Mouse (Mus musculus) mature B cell (primary cell): ENCODE data around the gene Pard3b.
"Not testable (repeated sequence)": the region's sequence is repeated elsewhere in the genome, so short reads cannot be mapped to it uniquely, and the experiment has no call there.

Source experiments
- in situ Hi-C: fragments of 300-500 bp; cut with MboI; formaldehyde crosslinking; loops from 2 replicates; pipeline ENCODE4 v1.14.3; 2019

Gene Pard3b

DNA sequence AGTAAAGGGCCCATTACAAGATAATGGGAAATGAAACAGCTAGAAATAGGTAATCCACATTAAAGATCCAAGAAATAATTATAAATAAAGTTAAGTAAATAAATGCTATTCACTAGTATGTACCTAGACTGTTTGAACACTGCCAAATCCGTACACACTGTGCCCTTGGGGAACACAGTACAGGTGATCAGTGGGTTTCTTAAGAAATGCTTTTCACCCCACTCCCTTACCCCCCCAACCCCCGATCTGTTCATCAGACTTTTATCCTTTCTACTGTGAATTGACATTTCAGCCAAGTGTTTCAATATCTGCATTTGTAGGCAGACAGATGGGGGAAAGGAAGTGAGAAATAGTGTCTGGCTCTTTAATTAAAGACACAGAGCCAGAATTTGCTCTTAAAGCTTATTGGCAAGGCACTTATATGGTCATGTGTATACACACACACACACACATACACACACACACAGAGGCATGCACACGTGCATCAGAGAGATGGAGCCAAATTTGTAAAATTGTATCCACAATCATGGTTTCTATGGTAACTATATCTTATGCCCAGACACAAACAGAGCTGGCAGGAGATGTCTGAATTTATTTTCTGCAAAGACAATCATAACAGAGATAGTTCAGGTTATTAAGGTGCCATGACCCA, 938.4 kb downstream of the Pard3b start:
- in situ Hi-C loops: no loop called here

- in situ Hi-C loops: no loop called here
Observed at GRCm38 (mm10) chr1:62579024-62579765, 940.6 kb downstream of the Pard3b start.

GRCm38 (mm10) chr1:62580314-62580935, 941.8 kb downstream of the Pard3b start:
- in situ Hi-C loops: no loop called here

GRCm38 (mm10) chr1:62582476-62582875, 943.9 kb downstream of the Pard3b start:
- in situ Hi-C loops: no loop called here

- in situ Hi-C loops: no loop called here
Observed at GRCm38 (mm10) chr1:62587536-62587935, 948.9 kb downstream of the Pard3b start.

DNA sequence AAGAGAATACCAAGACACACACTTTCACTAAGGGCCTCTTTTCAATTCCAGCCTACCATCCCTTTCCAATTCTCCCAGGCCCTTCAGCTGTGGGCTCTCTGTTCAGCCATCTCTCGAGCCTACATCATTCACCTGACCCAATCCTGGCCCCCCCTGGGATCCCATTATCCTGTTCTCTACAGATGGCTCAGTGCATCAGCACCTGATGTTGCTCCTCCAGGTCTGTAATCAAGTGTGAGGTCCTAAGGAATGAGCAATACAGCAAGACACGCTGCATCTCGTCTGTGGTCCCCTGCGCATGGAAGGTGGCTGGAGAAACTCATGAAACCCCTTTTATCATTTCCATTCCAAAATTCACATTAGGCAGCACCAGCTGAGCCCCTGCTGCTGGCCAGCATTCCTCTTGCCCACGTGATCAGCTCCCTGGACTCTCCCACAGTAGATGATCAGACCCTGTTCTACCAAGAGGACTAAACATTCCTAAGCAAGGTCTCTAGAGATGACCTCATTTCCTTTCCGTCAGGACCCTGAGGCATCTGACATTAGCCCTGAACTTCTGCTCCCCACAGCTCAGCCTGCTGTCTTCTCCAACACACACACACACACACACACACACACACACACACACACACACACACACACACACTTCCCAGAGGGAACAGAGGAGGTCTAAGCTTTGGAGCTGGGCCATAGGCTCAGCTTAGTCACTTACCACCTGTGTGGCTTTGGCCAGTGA, 952.8 kb downstream of the Pard3b start:
- in situ Hi-C loops: no loop called here

DNA sequence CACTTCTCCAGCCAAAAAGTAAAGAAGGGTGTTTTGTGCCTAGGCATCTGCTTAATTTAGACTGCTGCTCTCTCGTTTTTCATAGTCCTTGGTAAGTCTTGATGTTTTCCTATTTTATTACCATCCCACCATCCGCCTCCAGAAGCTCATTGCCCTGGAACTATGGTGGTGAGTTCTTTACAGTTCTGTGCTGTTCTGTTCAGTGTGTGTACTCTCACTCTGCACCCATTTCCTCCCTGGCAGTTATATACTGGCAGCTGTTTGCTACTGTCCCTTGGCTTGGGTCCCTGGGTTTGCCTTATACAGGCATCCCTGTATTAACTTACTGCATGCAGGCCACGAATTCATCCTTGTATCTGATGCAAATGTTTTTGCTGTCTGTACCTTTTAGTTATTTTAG, 956.8 kb downstream of the Pard3b start:
- in situ Hi-C loops: no loop called here

DNA sequence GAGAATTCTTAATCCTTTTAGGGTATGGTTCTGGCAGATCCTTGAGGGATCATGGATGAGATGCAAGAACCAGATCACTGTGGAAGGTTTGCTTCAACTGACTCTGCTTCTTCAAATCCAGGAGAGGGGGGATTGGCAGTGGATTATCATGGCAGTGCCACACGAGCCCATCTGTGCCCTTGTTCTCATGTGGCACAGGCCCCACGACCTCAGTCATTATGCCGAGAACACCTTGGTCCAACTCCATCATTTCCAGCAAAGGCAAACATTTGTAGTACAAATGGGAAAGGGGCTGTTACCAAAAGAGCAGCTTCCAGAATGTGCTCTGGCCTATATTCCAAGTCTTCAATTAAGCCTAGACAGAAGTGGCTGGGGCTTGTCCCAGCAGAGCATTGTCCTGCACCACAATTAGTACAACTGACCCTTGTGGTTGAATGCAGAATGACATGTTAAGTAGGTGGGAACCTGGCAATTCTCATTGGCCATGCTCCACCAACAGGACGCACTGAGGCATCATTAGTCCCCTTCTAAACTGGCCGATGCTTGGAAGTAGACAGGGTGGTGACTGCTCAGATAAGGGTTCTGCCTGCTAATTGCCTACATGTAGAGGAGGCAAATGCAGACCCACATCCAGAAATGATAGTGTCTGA, 959.3 kb downstream of the Pard3b start:
- in situ Hi-C loops: no loop called here

DNA sequence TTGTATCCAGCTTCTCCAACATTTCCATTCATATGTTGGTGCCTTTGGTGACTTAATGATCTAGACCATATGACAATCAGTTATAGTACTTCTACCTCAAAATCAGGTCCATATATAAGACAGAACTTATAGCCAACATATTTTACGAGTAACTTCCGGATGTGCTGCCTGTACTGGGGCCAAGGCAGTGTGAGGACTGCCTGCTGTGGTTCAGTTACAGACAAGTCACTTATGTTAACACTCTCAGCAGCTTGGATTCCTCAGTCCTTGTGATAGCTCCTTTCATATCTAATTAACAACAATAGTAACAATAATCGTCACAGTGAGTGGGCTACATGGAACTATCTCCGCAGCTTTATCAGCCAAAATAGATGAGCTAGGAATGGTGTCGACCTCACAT, 959.9 kb downstream of the Pard3b start:
- in situ Hi-C loops: no loop called here

DNA sequence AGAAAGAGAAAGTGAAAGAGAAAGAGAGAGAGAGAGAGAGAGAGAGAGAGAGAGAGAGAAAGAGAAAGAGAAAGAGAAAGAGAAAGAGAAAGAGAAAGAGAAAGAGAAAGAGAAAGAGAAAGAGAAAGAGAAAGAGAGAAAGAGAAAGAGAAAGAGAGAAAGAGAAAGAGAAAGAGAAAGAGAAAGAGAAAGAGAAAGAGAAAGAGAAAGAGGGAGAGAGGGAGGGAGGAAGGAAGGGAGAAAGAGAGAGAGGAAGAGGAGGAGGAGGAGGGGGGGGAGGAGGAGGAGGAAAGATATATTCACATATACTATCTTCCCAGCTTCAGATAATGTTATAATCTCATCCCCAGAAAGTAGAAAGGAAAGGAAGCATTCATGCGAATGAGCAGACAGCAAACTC, 966.0 kb downstream of the Pard3b start:
- in situ Hi-C loops: not testable (repeated sequence)

DNA sequence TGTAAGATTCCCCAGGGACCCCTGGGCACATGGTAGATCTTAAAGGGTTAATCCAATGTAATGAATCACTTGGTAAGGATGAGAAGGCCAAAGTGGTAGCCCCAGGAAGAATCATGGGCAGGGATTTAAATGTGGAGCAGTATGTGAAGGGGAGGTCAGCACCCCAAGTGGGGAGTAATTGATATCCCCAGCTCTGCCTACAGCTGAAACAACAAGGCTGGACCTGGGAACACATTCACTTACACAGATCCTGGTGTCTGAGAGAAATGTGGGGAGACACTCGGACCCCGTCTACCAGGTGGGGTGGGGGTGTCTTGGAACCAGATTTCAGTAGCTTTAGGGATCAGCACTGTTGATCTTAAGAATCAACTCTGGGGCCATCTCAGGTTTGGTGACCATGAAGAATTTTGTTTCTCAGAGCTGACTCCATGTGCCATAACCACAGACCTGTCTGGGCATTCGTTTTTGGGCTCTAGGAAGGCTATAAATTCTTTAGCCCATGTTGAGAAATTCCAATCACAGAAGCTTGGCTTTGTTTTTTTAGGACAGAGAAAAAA, 979.6 kb downstream of the Pard3b start:
- in situ Hi-C loops: no loop called here

DNA sequence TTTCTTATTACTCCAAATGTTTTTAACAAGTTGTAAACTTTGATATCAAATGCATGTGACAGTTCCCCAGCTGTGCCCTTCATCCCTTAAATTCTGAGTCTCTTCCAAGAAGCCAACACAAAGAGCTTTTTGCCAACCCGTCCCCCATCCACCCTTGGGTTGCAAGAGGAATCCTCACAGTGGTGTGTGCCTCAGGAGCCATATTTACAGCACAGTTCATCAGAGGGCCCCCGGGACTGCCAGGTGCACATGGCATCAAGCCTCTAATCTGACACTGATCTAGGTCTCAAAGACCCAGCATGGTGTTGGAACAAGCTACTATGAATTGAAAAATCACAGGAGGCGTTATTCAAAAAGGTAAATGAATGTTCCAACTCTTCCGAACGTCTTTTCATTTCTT, 980.8 kb downstream of the Pard3b start:
- in situ Hi-C loops: no loop called here

GRCm38 (mm10) chr1:62622447-62622846, 983.8 kb downstream of the Pard3b start:
- in situ Hi-C loops: no loop called here

DNA sequence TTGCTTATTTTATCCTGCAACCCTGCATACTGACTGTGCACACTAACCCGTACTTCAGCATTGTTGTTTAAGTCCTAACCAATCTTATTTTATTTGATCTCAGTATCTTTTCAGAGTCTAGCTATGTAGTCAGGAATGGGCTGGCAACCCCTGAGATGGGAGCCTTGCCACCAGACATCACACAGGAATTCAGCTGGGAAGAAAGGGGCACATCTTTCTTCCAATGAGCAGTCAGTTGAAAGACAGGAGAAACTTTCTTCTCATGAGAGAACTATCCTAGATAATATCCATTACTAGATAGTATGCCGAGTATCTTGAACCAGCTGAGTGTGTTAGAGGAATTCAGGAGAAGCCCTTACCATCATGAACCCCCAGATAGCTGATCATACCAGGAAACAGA, 985.5 kb downstream of the Pard3b start:
- in situ Hi-C loops: no loop called here

DNA sequence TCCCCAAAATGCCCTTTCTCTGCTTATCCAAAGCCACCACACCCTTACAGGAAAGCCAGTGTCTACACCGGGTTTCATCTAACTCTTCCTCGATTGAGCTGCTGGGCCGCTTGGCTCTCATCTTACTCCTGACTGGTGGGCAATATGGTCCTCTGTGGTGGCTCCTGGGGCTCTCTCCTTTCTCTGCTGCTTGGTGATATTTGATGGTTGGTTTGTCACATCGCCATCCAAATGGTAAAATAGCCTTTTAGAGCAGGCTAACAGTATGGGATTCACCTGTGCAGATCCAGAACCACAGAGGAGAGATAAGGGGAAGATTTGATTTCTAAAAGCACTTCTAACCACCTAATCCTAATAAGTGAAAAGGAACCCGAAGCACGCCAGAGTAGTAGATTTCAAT, 986.2 kb downstream of the Pard3b start:
- in situ Hi-C loops: no loop called here

GRCm38 (mm10) chr1:62625332-62625731, 986.7 kb downstream of the Pard3b start:
- in situ Hi-C loops: no loop called here

DNA sequence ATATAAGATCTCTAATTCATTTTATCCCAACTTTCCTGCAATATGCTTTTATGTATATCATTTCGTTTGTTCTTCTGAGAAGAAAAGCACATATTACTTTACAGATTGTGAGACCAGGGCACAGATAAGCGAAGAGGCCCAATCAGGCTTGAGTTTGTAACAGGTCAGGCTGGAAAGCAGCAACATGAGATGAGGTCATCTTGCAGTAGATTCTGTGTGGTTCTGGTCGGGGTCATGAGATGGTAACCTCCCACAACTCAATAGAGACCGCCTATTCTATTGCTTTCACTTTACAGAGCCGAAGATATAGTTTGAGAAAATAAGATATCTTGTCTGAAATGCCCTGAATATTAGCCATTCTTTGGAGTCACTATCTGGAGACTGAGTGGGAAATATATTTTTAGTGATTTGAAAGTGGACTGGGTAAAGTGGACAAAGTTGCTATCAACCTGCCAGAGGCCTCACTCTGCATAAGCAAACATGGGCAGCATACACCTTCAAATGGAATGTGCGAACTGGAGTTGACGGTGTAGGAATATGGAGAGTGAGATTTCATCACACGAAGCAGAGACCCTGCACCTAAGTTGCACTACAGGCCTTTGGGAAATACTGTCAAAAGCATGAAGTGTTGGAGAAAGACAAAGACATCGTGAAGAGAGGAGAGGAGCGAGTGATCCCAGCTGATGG, 987.3 kb downstream of the Pard3b start:
- in situ Hi-C loops: no loop called here

DNA sequence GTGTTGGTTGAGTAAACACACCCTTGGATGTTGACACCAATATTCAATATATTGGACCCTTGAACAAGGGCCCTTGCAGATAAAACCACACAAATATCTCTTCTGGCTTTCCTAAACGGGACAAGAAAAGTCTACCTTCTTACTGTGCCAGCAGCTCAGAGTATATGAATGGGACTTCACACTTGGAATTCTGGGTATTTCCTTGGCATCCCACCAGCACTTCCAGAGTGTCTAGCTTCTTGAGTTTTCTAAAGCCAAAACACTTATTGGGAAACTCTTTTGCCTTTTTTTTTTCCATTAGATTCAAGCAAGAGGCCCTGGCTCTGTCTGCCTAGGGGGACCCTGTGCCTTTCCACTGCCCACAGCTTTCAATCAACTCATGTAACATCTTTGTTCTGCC, 991.3 kb downstream of the Pard3b start:
- in situ Hi-C loops: no loop called here

DNA sequence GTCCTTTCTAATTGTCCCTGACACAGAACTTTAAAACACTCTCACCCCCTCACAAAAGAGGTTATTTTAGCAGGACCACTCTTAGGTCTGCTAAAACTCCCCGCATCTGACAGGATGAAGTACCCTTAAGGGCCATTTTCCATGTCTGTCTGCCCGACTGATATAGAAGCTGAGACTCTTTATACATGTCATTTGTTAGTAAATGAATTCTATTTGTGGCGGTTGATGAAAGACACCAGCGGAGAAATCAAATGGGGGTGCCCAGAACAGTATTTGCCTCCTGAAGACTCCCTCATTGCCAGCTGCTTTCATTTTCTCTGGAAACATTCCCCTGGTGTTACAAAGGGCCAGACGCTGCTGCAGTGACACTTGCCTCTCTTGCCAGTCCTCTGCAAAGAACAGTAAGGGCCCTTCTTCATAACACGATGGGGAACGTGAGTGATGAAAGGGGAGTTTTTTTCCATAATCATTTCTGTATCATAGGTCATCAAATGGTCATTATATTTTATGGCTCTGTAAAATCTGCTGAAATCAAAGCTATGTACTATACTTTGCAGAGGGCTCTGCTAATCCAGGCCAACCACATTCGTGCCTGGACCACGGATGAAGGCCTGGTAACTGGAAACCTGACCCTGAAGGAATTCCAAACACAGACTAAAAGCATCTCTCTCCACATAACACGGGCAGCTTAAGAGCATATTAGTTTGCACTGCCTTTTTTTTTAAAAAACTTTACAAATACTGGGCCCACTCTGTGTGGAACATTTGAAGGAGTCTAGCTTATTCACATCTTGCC, 993.1 kb downstream of the Pard3b start:
- in situ Hi-C loops: no loop called here

DNA sequence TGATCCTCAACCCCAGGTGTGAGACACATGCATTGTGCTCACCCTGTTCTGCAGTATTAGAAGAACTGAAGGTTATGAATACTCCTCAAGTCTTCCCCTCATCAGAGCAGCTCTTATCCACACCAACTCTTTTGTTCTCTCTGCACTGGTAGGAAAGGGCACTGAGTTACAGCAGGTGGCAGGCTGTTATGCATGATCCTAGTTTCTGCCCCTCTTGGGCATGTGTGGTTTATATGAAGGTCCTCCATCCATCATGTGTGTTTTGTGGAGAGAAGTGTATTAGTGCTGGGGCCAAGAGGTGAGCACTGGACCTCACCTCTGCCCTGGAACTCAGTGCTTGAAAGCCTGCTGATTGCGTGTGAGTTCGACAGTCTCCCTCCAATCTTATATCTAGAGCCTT, 994.3 kb downstream of the Pard3b start:
- in situ Hi-C loops: no loop called here
